ENCODE assay signal across 10 mouse cellular contexts in the genomic region with DNA sequence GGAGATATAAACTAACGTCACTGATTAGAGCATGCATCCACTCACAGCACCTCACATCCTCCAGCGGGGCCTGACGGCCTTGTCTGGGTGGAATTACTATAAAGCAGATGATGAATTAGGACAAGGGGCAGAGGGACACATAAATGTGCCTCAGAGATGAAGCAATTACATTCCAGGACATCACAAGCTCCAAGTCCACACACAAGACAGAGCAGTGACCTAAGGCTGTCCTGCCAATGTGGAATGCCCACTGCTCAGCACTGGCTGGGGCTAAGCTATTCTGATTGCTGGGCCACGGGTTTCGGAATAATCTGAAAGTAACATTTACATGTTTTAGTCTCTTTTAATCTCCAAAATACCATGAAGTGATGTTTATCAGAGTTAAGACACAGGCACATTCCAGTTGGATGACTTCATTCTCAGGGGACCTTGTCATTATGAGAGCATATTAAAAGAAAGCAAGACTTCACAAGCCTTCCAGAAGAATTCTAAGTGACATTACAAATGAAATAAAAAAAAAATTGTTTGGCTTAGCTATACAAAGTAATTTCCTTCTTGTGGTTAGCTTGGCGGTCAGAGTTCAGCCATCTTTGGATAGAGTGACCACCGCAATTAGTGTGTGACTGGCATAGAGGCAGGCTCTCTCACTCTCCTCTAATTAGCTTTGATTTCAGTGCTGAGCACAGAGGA.
DNase-seq lines count a peak whose midpoint lies in the region; ATAC-seq and TF ChIP-seq lines count a peak whose summit lies in the region.
"Had no signal": no experiment of that assay in that cellular context is flagged by ENCODE, and none has a peak within 500 bp of the region (broad histone marks: within the 10 kb centered on the region; RNA-seq: fewer than 3 reads in every experiment).

No protein-coding gene starts in this region.

- peak; percentile 61 for DNase-seq in gastrocnemius, adult 18-20 months (ENCODE audit: low spot score)
- DNase-seq in gastrocnemius, postnatal 14 days = no peak
- DNase-seq in kidney, adult 11 months = peak; percentile 37
- DNase-seq in lung, postnatal 0 days (ENCODE audit: low spot score) = peak; percentile 62
- no peak for DNase-seq in frontal cortex, postnatal 25 days (ENCODE audit: low spot score in 2 of 2)
- DNase-seq in frontal cortex, adult 2 months (ENCODE audit: extremely low spot score in 1 of 2, low spot score in 1 of 2) = no peak
- no peak for DNase-seq in layer of hippocampus, adult 8-10 months (ENCODE audit: low spot score in 2 of 2)

- H3K4me2 ChIP-seq in lung, postnatal 0 days (replicated peaks; ENCODE audit: low read depth, low read length) = no peak overlapping the region
- H3K4me2 ChIP-seq: embryonic facial prominence, embryonic 15.5 days; liver, embryonic 12.5 days had no signal

- no peaks in the 10 kb centered on the region for H3K4me1 ChIP-seq in lung, postnatal 0 days (ENCODE audit: insufficient read depth, low read depth, low read length)
- H3K4me1 ChIP-seq: liver, embryonic 12.5 days had no signal

- peak; percentile 44 for TF ChIP-seq EP300 in lung, postnatal 0 days (IDR thresholded peaks at IDR 0.05)

- no peak overlapping the region for H3K9ac ChIP-seq in lung, postnatal 0 days (replicated peaks; ENCODE audit: low read depth)
- H3K9ac ChIP-seq: embryonic facial prominence, embryonic 15.5 days; liver, embryonic 12.5 days had no signal

- intact Hi-C loops in gastrocnemius, postnatal 14 days (cut with DNase I; ENCODE audit: low total_unique reads) = no loop called here

- H3K79me3 ChIP-seq in C2C12 (ENCODE audit: low read depth) = no peaks in the 10 kb centered on the region

- no peak overlapping the region for H3K4me3 ChIP-seq in C2C12 (ENCODE audit: insufficient read depth, poor library complexity, severe bottlenecking)
- no peak overlapping the region for H3K4me3 ChIP-seq in lung, postnatal 0 days (ENCODE audit: low read depth, low read length)
- H3K4me3 ChIP-seq: embryonic facial prominence, embryonic 15.5 days; liver, embryonic 12.5 days had no signal

- no peak overlapping the region for H3ac ChIP-seq in C2C12 (ENCODE audit: control insufficient read depth, insufficient read length, low read depth)

- H3K79me2 ChIP-seq in C2C12 (ENCODE audit: control insufficient read depth, insufficient read depth) = no peaks in the 10 kb centered on the region

- H3K27ac ChIP-seq in lung, postnatal 0 days (ENCODE audit: low read length) = no peak overlapping the region
- H3K27ac ChIP-seq: embryonic facial prominence, embryonic 15.5 days; liver, embryonic 12.5 days had no signal

- no peaks in the 10 kb centered on the region for H3K27me3 ChIP-seq in C2C12 (ENCODE audit: control insufficient read depth, insufficient read depth, insufficient read length)
- no peaks in the 10 kb centered on the region for H3K27me3 ChIP-seq in lung, postnatal 0 days (replicated peaks; ENCODE audit: insufficient read depth, low read length)
- H3K27me3 ChIP-seq: embryonic facial prominence, embryonic 15.5 days; liver, embryonic 12.5 days had no signal

- H3K36me3 ChIP-seq in C2C12 (ENCODE audit: control insufficient read depth, insufficient read depth) = no peaks in the 10 kb centered on the region
- H3K36me3 ChIP-seq in lung, postnatal 0 days (ENCODE audit: insufficient read depth, low read length) = no peaks in the 10 kb centered on the region
- H3K36me3 ChIP-seq: embryonic facial prominence, embryonic 15.5 days; liver, embryonic 12.5 days had no signal

- no peak for TF ChIP-seq CTCF in C2C12 (IDR thresholded peaks at IDR 0.05; ENCODE audit: control insufficient read depth, insufficient read depth, insufficient read length)
- TF ChIP-seq CTCF in lung, postnatal 0 days (IDR thresholded peaks at IDR 0.05) = no peak

- 40% methylated on average over 7 of the region's 7 CpGs for WGBS in lung, postnatal 0 days

- ATAC-seq in lung, postnatal 0 days = peak; percentile 65
- ATAC-seq: liver, embryonic 12.5 days had no signal

- H3K9me3 ChIP-seq in lung, postnatal 0 days (ENCODE audit: low read length) = no peaks in the 10 kb centered on the region
- H3K9me3 ChIP-seq: embryonic facial prominence, embryonic 15.5 days; liver, embryonic 12.5 days had no signal

TF ChIP-seq in C2C12, 6 proteins besides CTCF, POLR2A, EP300 and RAD21:
- TF ChIP-seq FOSL1 (IDR thresholded peaks at IDR 0.05; ENCODE audit: insufficient read depth, low read length, poor library complexity, severe bottlenecking) (no peak), MYOG (IDR thresholded peaks at IDR 0.05; ENCODE audit: control insufficient read depth, extremely low read depth, insufficient read length) (no peak), CEBPB (IDR thresholded peaks at IDR 0.05; ENCODE audit: low read depth) (peak; percentile 70), MYOD1 (IDR thresholded peaks at IDR 0.05; ENCODE audit: control insufficient read depth, insufficient read length, low read depth) (no peak)

Comparison
In these comparisons a context has a peak if more than half of its experiments do, and no peak if none do; other contexts are left out.
1. DNase-seq: peak in gastrocnemius, adult 18-20 months (single experiment), kidney, adult 11 months (single experiment) and lung, postnatal 0 days (single experiment); none in gastrocnemius, postnatal 14 days (single experiment), frontal cortex, postnatal 25 days (0 of 2), frontal cortex, adult 2 months (0 of 2) and layer of hippocampus, adult 8-10 months (0 of 2).